ENCODE assay signal across 28 mouse cellular contexts in the genomic region with DNA sequence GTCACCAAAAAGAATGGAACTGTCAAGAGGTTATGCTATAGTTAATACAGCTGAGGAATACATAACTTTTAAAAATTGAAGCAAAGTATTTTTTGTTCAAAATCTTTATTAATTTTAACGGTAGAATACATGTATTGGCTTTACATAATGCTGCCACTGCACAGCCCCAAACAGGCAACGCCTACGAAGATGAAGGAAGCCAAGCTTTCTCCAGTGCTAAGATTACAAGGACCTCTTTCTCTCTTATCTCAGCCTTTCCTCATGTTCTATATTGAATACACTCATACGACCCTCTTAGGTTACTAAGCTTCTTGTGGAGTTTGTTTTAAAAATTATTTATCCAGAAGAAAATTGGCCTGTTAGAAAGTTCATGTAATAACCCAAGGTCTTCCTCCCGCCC. TPM values are rescaled to one million over a fixed set of nuclear protein-coding genes. Genes with fewer than 3 reads are reported as not detected.
DNase-seq lines count a peak whose midpoint lies in the region; ATAC-seq and TF ChIP-seq lines count a peak whose summit lies in the region.
"Had no signal": no experiment of that assay in that cellular context is flagged by ENCODE, and none has a peak within 500 bp of the region (broad histone marks: within the 10 kb centered on the region; RNA-seq: fewer than 3 reads in every experiment).

No protein-coding gene starts in this region.

- H3K4me1 ChIP-seq in cerebellum, adult 2 months (ENCODE audit: control insufficient read depth, insufficient read depth, low read length), result peaks cover 11% of the 10 kb centered on the region
- peaks cover 2% of the 10 kb centered on the region for H3K4me1 ChIP-seq in ES-Bruce4 (ENCODE audit: control insufficient read depth, insufficient read depth, low read length)
- H3K4me1 ChIP-seq in intestine, postnatal 0 days (replicated peaks; ENCODE audit: control insufficient read depth, insufficient read depth, low read length), result no peaks in the 10 kb centered on the region

- peak overlapping the region; percentile 44; the same call in 1 of the 2 replicates for H3K4me2 ChIP-seq in intestine, postnatal 0 days (replicated peaks; ENCODE audit: low read depth)
- H3K4me2 ChIP-seq: heart, embryonic 15.5 days; hindbrain, embryonic 12.5 days; kidney, embryonic 15.5 days; lung, embryonic 14.5 days; midbrain, embryonic 12.5 days; neural tube, embryonic 12.5 days had no signal

- no peak for DNase-seq in cerebellum, adult 2 months
- DNase-seq in cerebellum, postnatal 10 days, result no peak
- no peak for DNase-seq in thymus, postnatal 25 days
- no peak for DNase-seq in heart, postnatal 10 days
- DNase-seq in right cerebral cortex, postnatal 25 days, result no peak
- DNase-seq: forebrain, postnatal 0 days; gastrocnemius, postnatal 10 days; kidney, adult 18-20 months; kidney, postnatal 36 days; left cerebral cortex, postnatal 4 days; lung, embryonic 14.5 days; right cerebral cortex, adult 18-20 months; right cerebral cortex, postnatal 4 days; thymus, postnatal 14 days had no signal

- no peaks in the 10 kb centered on the region for H3K9me3 ChIP-seq in ES-Bruce4 (replicated peaks; ENCODE audit: control insufficient read depth, insufficient read depth, low read length, poor library complexity, severe bottlenecking)
- no peaks in the 10 kb centered on the region for H3K9me3 ChIP-seq in intestine, postnatal 0 days (ENCODE audit: control insufficient read depth)
- H3K9me3 ChIP-seq: G1E; heart, embryonic 15.5 days; hindbrain, embryonic 12.5 days; kidney, embryonic 15.5 days; midbrain, embryonic 12.5 days; neural tube, embryonic 12.5 days had no signal

- TF ChIP-seq CTCF in cerebellum, adult 2 months (IDR thresholded peaks at IDR 0.05; ENCODE audit: borderline replicate concordance, insufficient read depth, low read depth, low read length), result no peak
- no peak for TF ChIP-seq CTCF in ES-Bruce4 (IDR thresholded peaks at IDR 0.05; ENCODE audit: low read depth, low read length)
- TF ChIP-seq CTCF in intestine, postnatal 0 days (IDR thresholded peaks at IDR 0.05; ENCODE audit: low read depth), result no peak

- no peak for TF ChIP-seq EP300 in ES-Bruce4 (IDR thresholded peaks at IDR 0.05; ENCODE audit: insufficient read depth, low read depth, low read length)

- H3K27me3 ChIP-seq in cerebellum, adult 2 months (ENCODE audit: control insufficient read depth, insufficient read depth, low read length), result no peaks in the 10 kb centered on the region
- H3K27me3 ChIP-seq in ES-Bruce4 (ENCODE audit: control insufficient read depth, insufficient read depth, low read length, poor library complexity, severe bottlenecking), result no peaks in the 10 kb centered on the region
- H3K27me3 ChIP-seq in intestine, postnatal 0 days (replicated peaks; ENCODE audit: control insufficient read depth, insufficient read depth, low read length), result no peaks in the 10 kb centered on the region
- H3K27me3 ChIP-seq: CH12.LX; heart, embryonic 15.5 days; hindbrain, embryonic 12.5 days; kidney, embryonic 15.5 days; midbrain, embryonic 12.5 days; neural tube, embryonic 12.5 days had no signal

- 84% methylated on average over 5 of the region's 5 CpGs for WGBS in cerebellum, adult 2 months
- WGBS in intestine, postnatal 0 days, result 39% methylated on average over 5 of the region's 5 CpGs

- no peaks in the 10 kb centered on the region for H3K36me3 ChIP-seq in ES-Bruce4 (ENCODE audit: control insufficient read depth, insufficient read depth, low read length, poor library complexity, severe bottlenecking)
- H3K36me3 ChIP-seq in intestine, postnatal 0 days (ENCODE audit: control insufficient read depth, insufficient read depth), result no peaks in the 10 kb centered on the region
- H3K36me3 ChIP-seq: G1E; heart, embryonic 15.5 days; hindbrain, embryonic 12.5 days; kidney, embryonic 15.5 days; midbrain, embryonic 12.5 days; neural tube, embryonic 12.5 days had no signal

- ATAC-seq in intestine, postnatal 0 days, result no peak
- peak; percentile 35 for ATAC-seq in megakaryocyte progenitor cell, adult 5-6 weeks (replicated peaks; ENCODE audit: poor library complexity)
- ATAC-seq: forebrain, postnatal 0 days; hindbrain, postnatal 0 days had no signal

- no peak for TF ChIP-seq POLR2A in cerebellum, adult 2 months (IDR thresholded peaks at IDR 0.05; ENCODE audit: borderline replicate concordance, insufficient read depth, low read length)
- no peak for TF ChIP-seq POLR2A in ES-Bruce4 (IDR thresholded peaks at IDR 0.05; ENCODE audit: insufficient read depth, low read length)

- H3K27ac ChIP-seq in cerebellum, adult 2 months (ENCODE audit: insufficient read depth, low read length), result 0 out of 2 replicates have a peak overlapping the region, but pooled peaks have one; percentile 41
- H3K27ac ChIP-seq in ES-Bruce4 (ENCODE audit: insufficient read depth, low read length), result 0 out of 2 replicates have a peak overlapping the region, but pooled peaks have one; percentile 13
- H3K27ac ChIP-seq in intestine, postnatal 0 days (ENCODE audit: low read depth, low read length), result peak overlapping the region; percentile 73
- H3K27ac ChIP-seq: heart, embryonic 15.5 days; hindbrain, embryonic 12.5 days; hindbrain, postnatal 0 days; kidney, embryonic 15.5 days; midbrain, embryonic 12.5 days; neural tube, embryonic 12.5 days had no signal

- intact Hi-C loops in heart, postnatal 10 days (cut with DNase I), result no loop called here

- no peak overlapping the region for H3K4me3 ChIP-seq in cerebellum, adult 2 months (replicated peaks; ENCODE audit: insufficient read depth, low read depth, low read length)
- H3K4me3 ChIP-seq in ES-Bruce4 (ENCODE audit: low read depth, low read length), result no peak overlapping the region
- no peak overlapping the region for H3K4me3 ChIP-seq in intestine, postnatal 0 days (ENCODE audit: low read depth, low read length)
- H3K4me3 ChIP-seq: heart, embryonic 15.5 days; hindbrain, embryonic 12.5 days; kidney, embryonic 15.5 days; layer of hippocampus, adult 2 months; midbrain, embryonic 12.5 days; myocyte; neural tube, embryonic 12.5 days had no signal

- no peak overlapping the region for H3K9ac ChIP-seq in ES-Bruce4 (ENCODE audit: low read depth, poor library complexity, severe bottlenecking)
- H3K9ac ChIP-seq in intestine, postnatal 0 days (ENCODE audit: low read depth, low read length), result no peak overlapping the region
- H3K9ac ChIP-seq: forebrain, postnatal 0 days; heart, embryonic 15.5 days; hindbrain, embryonic 12.5 days; kidney, embryonic 15.5 days; lung, embryonic 14.5 days; midbrain, embryonic 12.5 days; neural tube, embryonic 12.5 days had no signal

RNA-seq across cellular contexts. Expression of gene Galnt7, which starts 50.3 kb away (rescaled TPM):
- polyA plus RNA-seq in cerebellum, adult 2 months (2012; rRNA removed), result 20.8 and 20.9 TPM in 2 replicates
- 26.1 and 27.4 TPM in 2 replicates for polyA plus RNA-seq in ES-Bruce4 (2011; ENCODE audit: insufficient read depth, insufficient read length, low read depth, missing spikeins)
- 20.2 and 22.4 TPM in 2 replicates for polyA plus RNA-seq in intestine, postnatal 0 days (2015; fragmentation: Nextera tagmentation; extraction: Ambion mirVana)
- total RNA-seq in megakaryocyte progenitor cell, adult 5-6 weeks (2015), result 15.5 and 15.9 TPM in 2 replicates
- total RNA-seq in megakaryocyte progenitor cell, adult 5-6 weeks (2017), result 17.9 and 20.4 TPM in 2 replicates
- total RNA-seq in heart, postnatal 10 days (2021), result 1 to 10 TPM; 5.7 to 6.5 TPM
- polyA plus RNA-seq: erythroblast, embryonic 14.5 days had no signal

Comparison
In these comparisons a context has a peak if more than half of its experiments do, and no peak if none do; other contexts are left out.
1. H3K27ac ChIP-seq: peak in every context shown above with its lines; median percentile 73 in intestine, postnatal 0 days; 41 in cerebellum, adult 2 months; 13 in ES-Bruce4.